Mouse (Mus musculus) brain, embryonic 14.5 days (tissue): Measurements from ENCODE around the gene Acad8.

Experiments used
- CTCF ChIP-seq: fragments of 200-500 bp; IDR thresholded peaks from 2 replicates; pipeline ENCODE4 v1.5.1; 2012; ENCODE audit warnings: inconsistent platforms, mild to moderate bottlenecking, moderate library complexity, borderline replicate concordance; ENCODE audit not compliant: insufficient read depth, insufficient read length; ENCODE audit errors: extremely low read depth
- POLR2A ChIP-seq: fragments of 200-500 bp; IDR thresholded peaks from 2 replicates; pipeline ENCODE4 v1.6.1; 2012; ENCODE audit warnings: mild to moderate bottlenecking, inconsistent platforms, borderline replicate concordance; ENCODE audit not compliant: poor library complexity, insufficient read depth, insufficient read length, severe bottlenecking; ENCODE audit errors: extremely low read depth

- TF ChIP-seq POLR2A (no peak), CTCF (no peak)
Observed at GRCm38 (mm10) chr9:27005933-27006332, 6.6 kb upstream of the Acad8 start.
